Mouse (Mus musculus) lung, postnatal 36 days (tissue): ENCODE data around the gene Smad3.

Source experiments
- DNase-seq: peaks from one replicate; pipeline ENCODE4 v3.0.0; 2022; ENCODE audit warnings: mixed read lengths

Smad3 gene

GRCm38 (mm10) chr9:63771676-63772075, 13.9 kb upstream of the Smad3 start:
- no peak for DNase-seq

- no peak for DNase-seq
Measured at GRCm38 (mm10) chr9:63761367-63762094, 3.7 kb upstream of the Smad3 start.

DNA sequence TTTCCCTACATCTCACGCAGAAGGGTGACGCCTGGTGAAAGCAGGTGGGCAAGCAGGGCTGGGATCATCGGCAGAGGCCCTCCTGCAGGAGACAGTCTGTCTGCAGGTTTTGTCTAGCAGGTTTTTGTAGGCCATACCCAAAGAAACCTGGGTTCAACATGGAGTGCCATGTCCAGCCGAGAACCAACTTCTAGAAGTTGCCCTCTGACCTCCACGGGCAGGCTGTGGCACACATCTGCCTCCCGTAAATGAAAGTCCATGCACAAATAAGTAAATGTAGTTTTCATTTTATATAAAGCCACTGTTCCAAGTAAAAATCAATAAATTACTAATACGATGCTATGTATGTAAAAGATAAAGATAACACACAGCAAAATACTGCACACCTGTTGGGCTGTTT, 3.0 kb upstream of the Smad3 start:
- DNase-seq = no peak

DNA sequence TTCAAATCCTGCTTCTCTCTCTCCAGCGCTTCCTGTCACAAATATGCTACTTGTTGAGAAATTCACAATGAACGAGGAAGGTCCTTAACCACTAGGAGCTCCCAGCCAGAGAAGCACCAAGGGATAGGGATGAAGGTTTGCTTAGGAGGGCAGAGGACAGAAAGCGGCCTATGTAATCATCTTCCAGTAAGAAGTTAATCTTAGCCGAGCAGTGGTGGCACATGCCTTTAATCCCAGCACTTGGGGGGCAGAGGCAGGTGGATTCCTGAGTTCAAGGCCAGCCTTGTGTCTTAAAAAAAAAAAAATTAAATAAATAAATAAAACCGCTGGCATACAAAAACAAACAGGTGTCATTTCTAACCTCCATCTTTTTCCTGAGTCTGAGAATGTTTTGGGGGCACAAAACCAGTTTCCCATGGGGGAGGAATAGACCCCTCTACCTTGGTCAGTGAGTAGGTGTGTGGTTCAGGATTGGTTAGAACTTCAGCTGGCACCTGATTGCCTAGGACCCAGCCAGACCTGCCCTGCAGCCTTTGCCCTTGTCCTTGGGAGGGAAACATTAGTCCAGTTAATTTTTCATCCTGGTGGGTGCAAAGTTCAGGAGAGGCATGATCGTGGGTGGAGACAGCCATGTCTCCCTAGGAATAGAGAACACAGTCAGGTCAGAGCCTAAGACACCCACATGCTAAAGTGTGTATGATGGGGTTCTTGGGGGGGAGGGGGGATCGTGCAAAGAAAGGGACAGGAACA, 2.4 kb upstream of the Smad3 start:
- DNase-seq = no peak

GRCm38 (mm10) chr9:63758641-63759391, 1.0 kb upstream of the Smad3 start:
- DNase-seq = peak; percentile 54

- no peak for DNase-seq
Measured at GRCm38 (mm10) chr9:63757462-63757772, 377 bp downstream of the Smad3 start.

DNA sequence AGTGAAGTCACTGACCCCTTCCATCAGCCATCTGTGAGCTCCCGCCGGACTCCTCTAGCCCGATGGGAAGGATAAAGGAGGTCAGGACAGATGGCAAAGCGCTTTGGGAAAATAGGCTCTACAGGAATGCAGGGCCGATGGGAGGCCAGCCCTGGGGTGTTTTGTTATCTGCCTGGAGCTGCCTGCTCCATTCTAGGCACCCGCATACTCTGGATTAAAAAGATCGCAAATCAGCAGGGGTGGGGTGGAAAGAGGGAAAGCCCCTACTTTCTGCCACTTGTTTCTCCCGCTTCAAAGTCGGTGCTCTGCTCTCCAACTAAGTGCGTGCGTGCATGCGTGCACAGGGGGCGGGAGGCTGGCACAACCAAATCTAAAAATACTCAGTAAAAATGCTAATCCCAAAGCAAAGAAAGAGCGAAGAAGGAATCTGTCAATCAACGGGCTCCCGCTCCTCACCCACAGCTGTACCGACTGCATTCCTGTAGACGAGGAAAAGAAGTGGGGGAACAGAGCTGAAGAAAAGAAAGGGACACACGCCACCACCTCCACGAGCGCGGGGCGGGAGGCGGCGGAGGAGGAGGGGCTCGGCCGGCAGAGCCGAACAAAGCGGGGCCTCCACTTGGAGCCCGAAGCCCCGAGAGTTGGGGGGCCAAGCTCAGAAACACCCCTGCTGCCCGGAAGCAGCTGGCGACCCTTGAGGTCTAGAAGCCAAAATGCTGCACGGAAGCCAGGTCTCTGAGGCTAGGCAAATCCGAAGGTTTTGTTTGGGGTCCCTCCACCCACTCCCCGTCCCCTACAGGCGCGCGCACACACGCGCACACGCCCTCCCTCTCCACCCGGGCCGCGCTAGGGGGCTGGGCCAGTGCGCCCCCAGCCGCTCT, 973 bp downstream of the Smad3 start:
- DNase-seq = peak; percentile 39

DNA sequence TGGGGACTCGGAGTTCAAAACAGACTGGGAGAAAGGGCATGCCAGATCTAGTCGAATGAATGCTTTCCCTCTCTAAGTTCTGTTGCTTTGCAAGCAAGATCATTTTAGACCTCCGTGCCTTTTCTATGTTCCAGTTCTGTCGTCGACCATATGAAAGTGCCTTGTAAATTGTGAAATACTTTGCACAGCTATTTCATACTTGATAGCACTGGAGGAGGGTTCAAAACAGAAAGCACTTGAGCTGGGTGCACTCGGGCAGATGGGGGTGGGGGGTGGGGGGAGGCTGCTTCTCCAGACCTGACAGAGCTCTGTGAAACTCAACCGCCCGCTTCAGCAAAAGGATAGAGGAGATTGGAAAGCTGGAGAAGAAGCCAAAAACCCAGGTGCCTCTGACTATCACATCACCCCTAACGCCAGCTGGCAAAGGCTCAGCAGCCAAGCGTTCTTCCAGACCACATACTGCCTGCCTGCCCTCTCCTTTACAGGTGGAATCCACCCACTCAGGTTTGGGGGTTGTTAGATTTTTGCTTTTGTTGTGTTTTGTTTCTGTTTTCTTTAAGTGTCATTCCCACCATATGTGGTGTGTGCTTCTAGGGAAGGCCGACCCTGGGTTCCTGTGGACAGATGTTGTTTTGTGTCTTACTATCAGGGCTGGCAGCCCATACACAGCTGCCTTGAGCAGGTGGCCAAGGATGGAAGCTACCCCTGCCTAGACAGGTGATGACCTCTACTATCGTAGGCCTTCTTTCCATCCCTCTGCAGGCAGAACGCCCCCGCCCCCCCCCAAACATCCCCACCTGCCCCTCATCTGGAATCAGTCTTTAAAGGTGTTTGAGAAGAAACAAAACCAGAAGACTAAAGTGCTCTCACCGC, 1.9 kb downstream of the Smad3 start:
- DNase-seq = peak; percentile 52

DNA sequence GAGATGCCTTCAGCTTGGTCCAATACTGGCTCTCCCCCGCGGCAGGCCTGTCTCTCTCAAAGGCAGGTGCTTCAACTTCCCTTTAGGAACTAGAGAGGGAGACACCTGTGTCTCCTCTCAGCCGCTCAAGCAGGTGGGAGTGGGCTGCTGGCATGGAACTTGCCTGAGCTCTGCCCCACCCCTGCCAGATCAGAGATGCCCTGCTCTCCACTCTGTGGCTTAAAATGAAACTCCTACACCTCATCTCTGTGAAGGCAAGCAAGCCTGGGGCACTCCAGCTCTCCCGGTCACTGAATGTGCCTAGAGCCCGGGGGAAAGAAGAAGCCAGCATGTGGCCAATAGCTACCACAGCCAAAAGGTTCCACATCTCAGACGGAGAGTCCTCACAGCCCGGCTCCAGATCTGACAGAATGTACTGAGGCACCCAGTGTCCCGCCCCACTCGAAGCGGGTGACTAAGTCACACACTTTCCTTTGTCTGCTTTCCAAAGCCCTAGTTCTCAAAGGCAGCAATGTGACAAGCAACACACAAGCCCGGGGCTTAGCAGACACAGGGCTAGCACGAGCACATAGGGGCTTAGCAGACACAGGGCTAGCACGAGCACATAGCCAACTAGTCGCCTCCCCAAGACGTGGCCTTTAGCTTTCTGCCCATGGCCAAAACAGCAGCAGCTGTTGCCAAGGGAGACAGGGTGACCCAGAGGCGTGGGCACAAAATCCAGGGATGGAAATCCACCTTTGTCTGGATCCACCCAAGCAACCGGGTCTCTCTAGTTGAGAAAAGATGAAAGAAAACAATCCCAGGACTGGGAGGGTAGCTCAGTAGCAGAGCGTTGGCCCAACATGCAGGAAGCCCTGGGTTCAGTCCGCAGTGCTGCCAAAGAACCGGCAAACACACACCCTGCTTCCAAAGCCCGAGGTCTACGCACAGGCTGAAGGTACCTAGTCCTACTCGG, 3.0 kb downstream of the Smad3 start:
- DNase-seq = peak; percentile 79

- DNase-seq = no peak
Measured at GRCm38 (mm10) chr9:63754039-63754438, 3.8 kb downstream of the Smad3 start.

DNA sequence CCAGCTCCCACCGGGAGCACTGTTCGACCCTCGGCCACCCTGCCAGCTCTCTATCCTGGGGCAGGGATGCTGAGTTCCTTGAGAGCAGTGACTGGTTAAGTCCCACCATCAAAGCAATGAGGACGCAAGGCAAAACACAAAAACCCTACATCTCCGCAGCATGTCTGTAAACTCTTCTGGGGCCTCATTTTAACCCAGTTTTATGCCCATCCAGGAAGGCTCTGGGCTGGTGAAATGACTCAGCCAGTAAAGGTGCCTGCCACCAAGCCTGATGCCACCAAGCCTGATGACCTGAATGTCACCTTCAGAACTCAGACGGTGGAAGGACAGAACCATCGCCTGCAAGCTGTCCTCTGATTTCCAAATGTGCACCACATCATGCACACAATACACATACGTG, 4.4 kb downstream of the Smad3 start:
- no peak for DNase-seq

DNA sequence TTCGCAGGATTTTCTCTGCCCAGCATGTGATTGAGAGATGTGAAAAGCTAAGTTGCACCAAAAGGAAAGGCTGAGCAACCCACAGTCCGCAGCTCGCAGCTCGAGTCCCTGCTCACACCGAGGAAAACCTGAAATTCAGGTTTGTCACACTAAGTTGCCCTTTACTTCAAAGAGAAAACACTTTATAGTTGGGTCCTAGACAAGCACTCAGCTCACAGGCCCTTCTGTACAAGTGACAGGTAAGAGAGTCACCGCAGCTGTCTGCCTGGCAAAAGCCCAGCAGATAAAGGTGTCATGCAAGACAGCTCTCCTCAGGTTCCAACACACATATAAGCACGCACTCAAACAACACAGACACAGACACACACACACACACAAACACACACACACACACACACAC, 5.2 kb downstream of the Smad3 start:
- DNase-seq = peak; percentile 77

DNA sequence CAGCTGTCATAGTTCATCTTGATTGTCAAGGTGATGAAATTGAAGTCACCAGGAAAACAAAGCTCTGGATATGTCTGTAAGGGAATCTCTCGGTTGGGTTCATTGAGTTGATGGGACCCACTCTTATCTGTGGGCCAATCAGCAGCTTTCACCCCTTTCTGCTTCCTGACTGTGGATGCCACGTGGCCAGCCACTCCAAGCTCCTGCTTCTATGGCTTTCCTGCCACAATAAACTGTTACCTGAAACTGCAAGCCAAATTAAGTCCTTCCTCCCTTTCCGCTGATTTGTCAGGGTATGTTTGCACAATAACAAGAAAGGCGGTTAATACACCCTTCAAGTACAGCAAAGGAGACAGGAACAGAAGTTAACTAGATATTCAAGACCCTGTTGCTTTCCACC, 6.5 kb downstream of the Smad3 start:
- DNase-seq = peak; percentile 42

GRCm38 (mm10) chr9:63750360-63750974, 7.3 kb downstream of the Smad3 start:
- DNase-seq = no peak

DNA sequence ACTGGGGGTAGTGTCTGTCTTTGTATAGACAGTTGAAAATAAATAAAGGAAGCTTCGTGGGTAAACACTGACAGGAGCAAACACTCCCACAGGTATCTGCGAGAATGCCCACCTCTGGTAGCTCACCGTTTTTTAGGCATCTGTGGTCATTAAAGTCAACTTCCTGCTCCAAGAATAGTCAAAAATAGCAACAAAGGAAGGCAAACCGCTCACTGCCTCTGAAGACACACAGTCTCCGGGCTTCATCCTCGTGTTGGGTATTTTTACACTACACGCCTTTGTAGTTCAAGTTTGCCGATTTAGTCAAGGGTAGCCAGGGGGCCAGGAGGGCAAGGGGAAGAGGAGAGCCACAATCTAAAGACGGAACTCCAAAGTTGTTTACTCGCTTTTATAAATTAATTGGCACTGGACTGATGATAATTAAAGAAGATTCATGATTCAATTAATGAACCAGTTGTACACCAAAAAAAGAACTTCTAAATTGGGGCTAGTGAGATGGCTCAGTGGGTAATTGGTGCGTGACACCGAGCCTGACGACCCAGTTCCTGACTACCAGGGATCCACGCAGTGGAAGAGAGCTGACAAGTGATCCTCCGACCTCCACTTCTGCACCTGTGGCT, 8.4 kb downstream of the Smad3 start:
- no peak for DNase-seq

DNA sequence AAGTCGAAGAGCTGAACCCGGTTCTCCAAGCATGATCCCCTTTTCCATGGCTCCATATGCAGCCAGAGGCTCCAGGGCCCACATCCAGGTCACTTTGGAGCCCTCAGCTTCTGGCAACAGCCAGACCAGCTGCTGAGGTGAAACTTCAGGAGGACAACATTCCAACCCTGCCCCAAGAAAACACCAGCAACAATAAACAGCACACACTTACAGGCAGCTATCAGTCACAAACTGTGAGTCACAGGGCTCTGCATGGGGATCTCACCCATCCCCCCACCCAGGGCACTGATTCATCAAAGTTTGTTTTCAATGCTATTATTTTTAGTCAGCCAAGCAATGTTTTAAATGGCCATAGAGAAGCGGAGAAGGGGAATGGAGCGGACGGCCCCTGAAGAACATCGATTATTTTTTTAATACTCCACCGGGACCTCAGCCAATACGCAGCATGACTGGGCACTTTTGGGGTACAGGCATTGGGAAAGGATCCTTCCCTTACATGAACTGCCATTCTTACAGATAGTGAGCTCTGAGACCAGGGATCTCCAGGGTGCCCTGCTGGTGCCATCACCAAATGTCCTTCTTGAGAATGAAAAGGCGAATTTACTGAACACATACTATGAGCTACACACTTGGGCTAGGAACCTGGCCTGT, 10.0 kb downstream of the Smad3 start:
- DNase-seq = no peak

GRCm38 (mm10) chr9:63746980-63747379, 10.8 kb downstream of the Smad3 start:
- DNase-seq = no peak

GRCm38 (mm10) chr9:63745821-63746632, 11.8 kb downstream of the Smad3 start:
- DNase-seq = no peak
